Mouse (Mus musculus) heart, adult 2 months (tissue): Measurements from ENCODE around the gene Vasn.

Experiments
- CTCF ChIP-seq: fragments of 200-600 bp; IDR thresholded peaks from 2 replicates; pipeline ENCODE4 v1.8.1; 2022; ENCODE audit warnings: antibody characterized with exemption, mild to moderate bottlenecking, moderate library complexity
- EP300 ChIP-seq: fragments of 200-500 bp; IDR thresholded peaks from 2 replicates; pipeline ENCODE4 v1.6.1; 2011; ENCODE audit warnings: low read depth, low read length, control low read depth; ENCODE audit not compliant: insufficient read depth
- POLR2A ChIP-seq: fragments of 200-500 bp; IDR thresholded peaks from 2 replicates; pipeline ENCODE4 v1.6.1; 2011; ENCODE audit warnings: mild to moderate bottlenecking, low read depth, low read length, control low read depth; ENCODE audit not compliant: insufficient read depth

DNA sequence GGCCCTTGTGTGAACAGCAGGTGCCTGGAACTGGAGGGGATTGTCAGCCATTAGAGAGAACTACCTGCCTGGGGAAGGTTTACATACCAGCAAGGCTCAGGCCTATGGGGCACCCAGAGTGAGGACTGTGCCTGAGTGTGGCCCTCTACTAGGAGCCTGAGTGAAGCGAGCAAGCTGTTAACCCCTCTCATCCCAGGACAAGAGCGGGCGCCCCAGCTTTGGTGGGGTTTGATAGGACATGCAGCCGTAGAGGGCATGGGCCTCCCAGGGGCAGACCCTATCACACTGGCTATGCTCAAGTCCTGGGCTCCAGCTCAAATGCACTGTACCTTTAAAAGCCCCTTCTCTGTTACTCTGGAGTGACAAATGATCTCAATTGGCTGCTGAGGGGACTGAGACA is 7.1 kb downstream of the Vasn start:
- TF ChIP-seq POLR2A (no peak), CTCF (no peak), EP300 (no peak)
